Mouse (Mus musculus): ENCODE measurements at regions not wholly inside any gene's neighbourhood (a gene's known extent, or its start where the extent isn't known, plus 50 kb on each side); places are given as distances from the start of the nearest gene placed in this dataset.

- H3K4me3 ChIP-seq (ENCODE audit: low read depth, low read length): no peak overlapping the region
- H3K9me3 ChIP-seq (replicated peaks; ENCODE audit: control insufficient read depth, low read length): no peaks in the 10 kb centered on the region
- H3K27ac ChIP-seq (replicated peaks; ENCODE audit: low read depth, low read length): no peak overlapping the region
- H3K9ac ChIP-seq (replicated peaks; ENCODE audit: low read length): no peak overlapping the region
- 4% methylated on average over 6 of the region's 6 CpGs for WGBS
- H3K4me2 ChIP-seq (ENCODE audit: low read depth, low read length): peak overlapping the region; percentile 6; the same call in 1 of the 2 replicates
- DNase-seq (ENCODE audit: low spot score) (no peak), ATAC-seq (replicated peaks; ENCODE audit: insufficient number of reproducible peaks, low FRiP score, low TSS enrichment, low read depth) (no peak)
- 0 out of 2 replicates have a peak, but pooled peaks cover 2% of the 10 kb centered on the region for H3K4me1 ChIP-seq (ENCODE audit: control insufficient read depth, insufficient read depth, low read length)
- no peaks in the 10 kb centered on the region for H3K36me3 ChIP-seq (replicated peaks; ENCODE audit: control insufficient read depth, insufficient read depth, low read depth, low read length)
- no peaks in the 10 kb centered on the region for H3K27me3 ChIP-seq (ENCODE audit: control insufficient read depth, insufficient read depth, low read length)
Measured at GRCm38 (mm10) chr2:170206442-170206754, 58.5 kb upstream of the Zfp217 start.

- Histone ChIP-seq H3K36me3 (replicated peaks; ENCODE audit: control insufficient read depth, insufficient read depth, low read depth, low read length) (no peaks in the 10 kb centered on the region), H3K9ac (replicated peaks; ENCODE audit: low read length) (peak overlapping the region; percentile 47), H3K4me1 (ENCODE audit: control insufficient read depth, insufficient read depth, low read length) (0 out of 2 replicates have a peak, but pooled peaks cover 2% of the 10 kb centered on the region), H3K27ac (replicated peaks; ENCODE audit: low read depth, low read length) (0 out of 2 replicates have a peak overlapping the region, but pooled peaks have one; percentile 9), H3K4me2 (ENCODE audit: low read depth, low read length) (peak overlapping the region; percentile 57), H3K9me3 (replicated peaks; ENCODE audit: control insufficient read depth, low read length) (no peaks in the 10 kb centered on the region), H3K27me3 (ENCODE audit: control insufficient read depth, insufficient read depth, low read length) (no peaks in the 10 kb centered on the region), H3K4me3 (ENCODE audit: low read depth, low read length) (peak overlapping the region; percentile 28)
- WGBS: under 1% methylated on average over 17 of the region's 17 CpGs
- ATAC-seq (replicated peaks; ENCODE audit: insufficient number of reproducible peaks, low FRiP score, low TSS enrichment, low read depth) (no peak), DNase-seq (ENCODE audit: low spot score) (peak; percentile 69)
Measured at GRCm38 (mm10) chr2:170205591-170206441, 57.9 kb upstream of the Zfp217 start.

- H3K4me3 ChIP-seq (ENCODE audit: low read depth, low read length): no peak overlapping the region; the same call in 1 of the 2 replicates
- H3K27me3 ChIP-seq (ENCODE audit: control insufficient read depth, insufficient read depth, low read length): no peaks in the 10 kb centered on the region
- peak overlapping the region; percentile 57 for H3K4me2 ChIP-seq (ENCODE audit: low read depth, low read length)
- DNase-seq (ENCODE audit: low spot score) (no peak), ATAC-seq (replicated peaks; ENCODE audit: insufficient number of reproducible peaks, low FRiP score, low TSS enrichment, low read depth) (no peak)
- H3K4me1 ChIP-seq (ENCODE audit: control insufficient read depth, insufficient read depth, low read length): 0 out of 2 replicates have a peak, but pooled peaks cover 2% of the 10 kb centered on the region
- H3K9me3 ChIP-seq (replicated peaks; ENCODE audit: control insufficient read depth, low read length): no peaks in the 10 kb centered on the region
- 31% methylated on average over 10 of the region's 10 CpGs for WGBS
- no peak overlapping the region; the same call in 1 of the 2 replicates for H3K9ac ChIP-seq (replicated peaks; ENCODE audit: low read length)
- no peaks in the 10 kb centered on the region for H3K36me3 ChIP-seq (replicated peaks; ENCODE audit: control insufficient read depth, insufficient read depth, low read depth, low read length)
- no peak overlapping the region for H3K27ac ChIP-seq (replicated peaks; ENCODE audit: low read depth, low read length)
Measured at GRCm38 (mm10) chr2:170204768-170205514, 57.0 kb upstream of the Zfp217 start.

DNA sequence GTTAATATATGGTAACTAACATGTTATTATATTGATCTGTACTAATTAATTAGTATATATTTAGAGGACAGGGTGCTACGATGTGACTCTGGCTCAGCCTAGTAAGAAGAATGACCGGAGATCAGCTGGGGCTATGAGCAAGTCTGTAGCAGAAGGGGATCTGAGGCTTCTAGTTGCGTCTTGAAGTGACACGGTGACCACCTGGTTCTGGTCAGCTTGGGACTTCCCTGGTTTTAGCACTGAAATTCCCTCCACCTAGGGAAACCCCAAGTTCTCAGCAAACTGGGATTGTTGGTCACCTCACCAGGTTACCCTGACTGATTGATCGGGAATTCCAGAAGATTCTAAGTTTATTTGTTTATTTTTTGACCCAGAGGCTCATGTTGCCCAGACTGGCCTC is 55.6 kb upstream of the Zfp217 start:
- Histone ChIP-seq H3K27ac (replicated peaks; ENCODE audit: low read depth, low read length) (no peak overlapping the region), H3K4me3 (ENCODE audit: low read depth, low read length) (no peak overlapping the region), H3K27me3 (ENCODE audit: control insufficient read depth, insufficient read depth, low read length) (no peaks in the 10 kb centered on the region), H3K9ac (replicated peaks; ENCODE audit: low read length) (no peak overlapping the region), H3K36me3 (replicated peaks; ENCODE audit: control insufficient read depth, insufficient read depth, low read depth, low read length) (no peaks in the 10 kb centered on the region), H3K4me1 (ENCODE audit: control insufficient read depth, insufficient read depth, low read length) (0 out of 2 replicates have a peak, but pooled peaks cover 2% of the 10 kb centered on the region), H3K4me2 (ENCODE audit: low read depth, low read length) (no peak overlapping the region), H3K9me3 (replicated peaks; ENCODE audit: control insufficient read depth, low read length) (no peaks in the 10 kb centered on the region)
- DNase-seq (ENCODE audit: low spot score): no peak
- no peak for ATAC-seq (replicated peaks; ENCODE audit: insufficient number of reproducible peaks, low FRiP score, low TSS enrichment, low read depth)
- WGBS: 93% methylated on average over 5 of the region's 5 CpGs

DNA sequence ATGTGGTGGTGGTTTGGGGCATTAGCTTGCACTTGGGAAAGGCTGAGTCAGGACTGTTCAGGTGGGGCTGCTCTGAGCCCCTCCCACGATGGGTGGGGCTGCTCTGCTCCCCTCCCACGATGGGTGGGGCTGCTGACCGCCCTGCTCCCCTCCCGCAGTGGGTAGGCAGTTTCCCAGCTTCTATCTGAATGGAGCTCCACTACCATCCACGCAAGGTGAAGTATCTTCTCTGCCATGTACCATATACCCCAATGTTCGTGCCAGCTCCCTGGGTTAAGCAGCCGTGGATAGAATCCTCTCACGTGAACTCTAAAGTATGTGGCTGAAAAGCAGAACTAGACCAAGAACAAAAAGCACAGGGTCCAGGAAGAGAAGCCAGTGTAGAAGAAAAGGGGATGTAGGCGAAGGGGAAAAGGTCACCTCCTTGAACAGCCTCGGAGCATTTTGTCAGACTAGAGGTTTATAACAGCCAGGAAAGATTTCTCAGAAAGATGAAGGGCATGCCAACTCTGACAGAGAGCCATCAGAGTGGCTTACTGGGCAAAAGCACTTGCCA is 54.0 kb upstream of the Zfp217 start:
- no peak overlapping the region for H3K4me2 ChIP-seq (ENCODE audit: low read depth, low read length)
- no peak overlapping the region for H3K9ac ChIP-seq (replicated peaks; ENCODE audit: low read length)
- no peaks in the 10 kb centered on the region for H3K9me3 ChIP-seq (replicated peaks; ENCODE audit: control insufficient read depth, low read length)
- DNase-seq (ENCODE audit: low spot score) (no peak), ATAC-seq (replicated peaks; ENCODE audit: insufficient number of reproducible peaks, low FRiP score, low TSS enrichment, low read depth) (no peak)
- no peak overlapping the region for H3K27ac ChIP-seq (replicated peaks; ENCODE audit: low read depth, low read length)
- 0 out of 2 replicates have a peak, but pooled peaks cover 2% of the 10 kb centered on the region for H3K4me1 ChIP-seq (ENCODE audit: control insufficient read depth, insufficient read depth, low read length)
- WGBS: 72% methylated on average over 10 of the region's 10 CpGs
- no peaks in the 10 kb centered on the region for H3K27me3 ChIP-seq (ENCODE audit: control insufficient read depth, insufficient read depth, low read length)
- no peak overlapping the region for H3K4me3 ChIP-seq (ENCODE audit: low read depth, low read length)
- H3K36me3 ChIP-seq (replicated peaks; ENCODE audit: control insufficient read depth, insufficient read depth, low read depth, low read length): no peaks in the 10 kb centered on the region
